Mouse (Mus musculus) left cerebral cortex, postnatal 25 days (tissue): ENCODE data around the gene Prrc2b. TPM values are rescaled to one million over a fixed set of nuclear protein-coding genes. Genes with fewer than 3 reads are reported as not detected.

Source experiments
- DNase-seq, 2 experiments: peaks; one replicate each; pipeline ENCODE4 v3.0.0; 2022; ENCODE audit warnings: low spot score in 2 of 2, mixed read lengths in 1 of 2
- intact Hi-C: fragments of 180-260 bp; cut with DNase I; formaldehyde crosslinking; loops from one replicate; pipeline ENCODE4 v1.15.1; 2025
- total RNA-seq, 2 experiments: library from RNA; stranded (reverse); gene quantifications; 2 replicates each; pipeline ENCODE4 v1.2.3; 2021

Prrc2b gene
- 100 to 1,000 TPM; 240 TPM for total RNA-seq

- intact Hi-C loops, result loop anchor here (5.0 kb wide), 2 partner anchors 36 to 86 kb away; partner anchors contain the start of gene Pomt1
- no peak for DNase-seq
Measured at GRCm38 (mm10) chr2:32150924-32151659, at the start of gene Prrc2b. TSS of gene Prrc2b (plus strand) at chr2:32151082.

- intact Hi-C loops, result no loop called here
- DNase-seq, result no peak
Measured at GRCm38 (mm10) chr2:32102944-32103343, 47.9 kb upstream of the Prrc2b start.

GRCm38 (mm10) chr2:32103557-32103956 lies 47.3 kb upstream of the Prrc2b start:
- DNase-seq, result peak in 1 of 2 experiments; percentile 76
- intact Hi-C loops, result no loop called here

DNA sequence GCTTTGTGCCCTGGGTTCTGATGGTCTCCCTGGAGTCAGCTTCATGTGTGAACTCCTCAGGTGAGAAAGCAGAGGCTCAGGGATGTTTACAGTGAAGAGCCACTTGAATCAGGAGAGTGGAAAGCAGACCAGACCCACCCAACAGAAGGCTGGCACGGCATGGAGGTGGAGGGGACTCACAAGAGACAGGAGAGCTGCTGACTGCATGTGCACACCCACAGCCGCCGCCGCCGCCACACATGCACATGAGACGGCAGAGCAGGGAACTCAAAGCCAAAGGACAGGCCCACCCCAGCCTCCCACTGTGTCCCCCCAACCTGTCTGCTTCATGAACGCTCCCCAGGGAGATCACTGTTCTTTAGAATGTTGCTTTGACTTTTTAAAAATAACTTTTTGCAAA lies 46.8 kb upstream of the Prrc2b start:
- peak; percentile 53 to 79 for DNase-seq
- intact Hi-C loops, result no loop called here

GRCm38 (mm10) chr2:32105117-32105913 lies 45.6 kb upstream of the Prrc2b start:
- intact Hi-C loops, result no loop called here
- peak in 1 of 2 experiments; percentile 52 for DNase-seq

DNA sequence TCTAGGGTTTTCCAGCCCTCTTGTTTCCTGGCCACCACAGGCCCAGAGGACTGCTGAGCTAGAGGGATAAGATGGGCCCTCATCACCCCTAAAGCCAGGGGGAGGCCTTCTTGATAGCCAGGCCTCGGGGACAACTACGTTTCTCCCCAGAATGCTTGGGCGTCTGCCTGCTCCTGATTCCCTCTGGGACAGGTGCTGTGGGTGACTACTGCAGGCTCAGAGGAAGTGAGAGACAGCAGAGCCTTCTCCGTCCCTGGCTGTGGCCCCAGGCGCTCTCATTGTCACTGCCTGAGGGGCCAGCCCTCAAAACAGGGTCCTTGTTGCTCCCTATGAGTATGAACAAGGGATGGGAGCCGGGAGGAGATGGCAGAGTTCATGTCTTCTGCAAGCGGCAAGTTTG lies 45.0 kb upstream of the Prrc2b start:
- no peak for DNase-seq
- intact Hi-C loops, result no loop called here

DNA sequence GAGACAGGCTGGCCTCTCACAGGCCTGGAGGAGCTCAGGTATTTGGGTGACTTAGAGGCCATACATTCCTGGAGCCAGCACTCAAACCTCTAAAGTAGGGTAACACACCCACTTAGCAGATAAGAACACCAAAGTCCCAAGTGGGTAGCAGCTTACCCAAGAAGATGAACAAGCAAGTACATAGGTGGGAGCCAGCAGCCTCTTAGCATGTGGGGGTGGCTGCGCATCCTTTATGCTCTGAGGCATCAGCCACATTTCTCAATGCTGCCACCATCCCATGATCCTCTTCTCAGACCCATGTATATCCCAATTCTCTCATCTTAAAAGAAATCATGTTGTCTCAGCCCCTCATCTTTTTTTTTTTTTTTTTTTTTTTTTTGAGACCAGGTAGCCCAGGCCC lies 39.6 kb upstream of the Prrc2b start:
- intact Hi-C loops, result no loop called here
- peak in 1 of 2 experiments; percentile 84 for DNase-seq

GRCm38 (mm10) chr2:32112548-32112947 lies 38.3 kb upstream of the Prrc2b start:
- intact Hi-C loops, result no loop called here
- peak in 1 of 2 experiments; percentile 74 for DNase-seq

DNA sequence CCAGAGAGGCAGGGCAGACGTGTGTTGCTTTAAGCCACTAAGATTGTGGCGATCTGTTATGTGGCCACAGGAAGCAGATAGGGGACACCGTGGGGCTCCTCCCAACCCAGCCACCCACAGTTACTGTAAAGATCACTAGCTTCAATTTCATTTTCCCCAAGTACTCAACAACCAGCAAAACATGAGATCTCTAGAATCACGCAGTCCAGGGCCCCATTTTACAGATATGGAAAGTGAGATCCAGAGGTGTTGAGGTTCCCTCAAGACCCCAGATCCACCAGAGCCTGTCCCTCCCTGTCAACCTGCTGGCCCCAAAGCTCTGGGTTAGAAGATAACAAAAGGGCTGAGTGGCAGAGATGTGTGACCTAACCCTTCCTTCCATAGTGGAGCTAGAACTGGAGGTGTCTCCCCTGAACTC lies 35.0 kb upstream of the Prrc2b start:
- intact Hi-C loops, result no loop called here
- DNase-seq, result no peak

DNA sequence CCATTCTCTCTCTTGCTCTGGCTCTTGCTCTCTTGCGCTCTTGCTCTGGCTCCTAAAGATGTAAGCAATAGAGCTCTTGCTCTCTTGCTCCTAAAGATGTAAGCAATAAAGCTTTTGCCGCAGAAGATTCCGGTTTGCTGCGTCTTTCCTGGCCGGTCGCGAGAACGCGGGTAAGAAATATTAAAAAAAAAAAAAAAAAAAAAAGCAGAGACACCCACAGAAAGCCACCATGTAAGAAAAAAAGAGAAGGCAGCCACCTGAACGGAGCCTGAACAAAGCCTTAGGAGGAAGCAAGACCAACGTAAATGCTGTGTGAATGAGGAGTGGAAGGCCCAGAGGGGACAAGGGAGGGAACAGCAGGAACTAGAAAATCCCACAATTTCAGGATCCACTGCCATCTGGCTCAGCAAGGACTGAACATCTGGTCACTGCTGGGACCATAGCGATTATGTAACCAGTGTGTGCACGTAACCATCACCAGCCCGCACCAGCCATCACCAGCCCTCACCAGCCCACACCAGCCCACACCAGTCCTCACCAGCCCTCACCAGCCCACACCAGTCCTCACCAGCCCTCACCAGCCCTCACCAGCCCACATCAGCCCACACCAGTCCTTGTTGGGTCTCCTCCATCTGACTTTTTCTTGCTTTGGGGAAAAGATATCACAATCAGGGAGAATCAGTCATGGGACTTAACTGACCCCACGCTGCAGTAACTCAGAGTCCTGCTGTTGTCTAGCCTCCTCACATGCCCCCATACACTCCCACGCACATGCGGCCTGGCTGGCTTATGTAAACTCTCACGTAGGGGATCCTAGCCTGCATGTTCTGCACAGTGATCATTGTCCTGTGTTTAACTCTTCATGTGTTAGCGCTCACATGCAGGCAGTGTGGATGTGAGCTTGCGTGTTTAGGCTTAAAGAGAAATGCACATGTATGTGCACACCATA lies 30.8 kb upstream of the Prrc2b start:
- intact Hi-C loops, result no loop called here

GRCm38 (mm10) chr2:32121150-32121549 lies 29.7 kb upstream of the Prrc2b start:
- no peak for DNase-seq
- intact Hi-C loops, result no loop called here

More for the DNA sequence above, 30.8 kb upstream of the Prrc2b start:
- no peak for DNase-seq

GRCm38 (mm10) chr2:32121785-32122184 lies 29.1 kb upstream of the Prrc2b start:
- DNase-seq, result no peak
- intact Hi-C loops, result no loop called here

GRCm38 (mm10) chr2:32127653-32128535 lies 23.0 kb upstream of the Prrc2b start:
- no peak for DNase-seq
- intact Hi-C loops, result no loop called here

DNA sequence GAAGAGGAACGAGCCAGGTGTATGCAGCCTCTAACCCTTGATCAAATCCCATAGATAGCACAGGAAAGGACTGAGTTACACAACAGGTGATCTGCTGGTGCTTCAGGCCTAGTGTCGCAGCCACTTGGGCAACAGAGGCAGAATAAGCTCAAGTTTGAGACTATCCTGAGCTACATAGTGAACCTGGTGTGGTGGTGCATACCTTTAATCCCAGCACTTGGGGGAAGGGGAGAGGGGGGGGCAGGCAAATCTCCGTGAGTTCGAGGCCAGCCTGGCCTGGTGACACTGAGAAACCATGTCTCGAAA lies 22.4 kb upstream of the Prrc2b start:
- intact Hi-C loops, result no loop called here
- DNase-seq, result no peak

DNA sequence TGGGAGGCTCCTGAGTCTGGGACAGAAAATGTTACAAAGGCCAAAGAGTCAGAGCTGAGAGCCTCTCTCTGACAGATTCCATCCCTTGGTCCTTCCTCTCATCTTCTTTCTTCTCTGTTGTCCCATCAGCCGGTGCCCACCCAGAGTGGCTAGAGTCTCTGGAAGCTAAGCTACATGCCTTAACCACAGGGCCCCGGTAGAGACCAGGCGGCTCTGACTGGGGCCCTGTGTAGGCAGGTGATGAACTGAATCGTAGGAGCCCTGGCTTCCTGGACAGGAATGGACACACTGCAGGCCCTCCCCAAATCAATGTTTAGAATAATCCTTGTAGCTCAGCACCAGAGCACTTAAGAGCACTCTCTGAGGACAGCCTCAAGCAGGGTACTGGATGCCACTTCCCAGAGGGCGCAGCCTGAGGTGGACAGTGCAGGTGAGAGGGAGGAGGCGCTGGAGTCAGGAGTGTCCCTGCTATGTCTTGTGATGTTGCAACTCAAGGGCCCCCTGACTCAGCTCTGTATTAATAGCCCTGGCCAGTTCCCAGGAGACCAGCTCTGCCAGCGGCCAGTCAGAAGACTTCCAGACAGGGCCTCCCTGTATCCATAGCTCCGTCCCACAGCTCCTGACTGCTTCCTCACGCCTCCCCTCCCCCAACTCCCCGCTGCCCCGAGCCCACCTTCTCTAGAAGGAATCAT lies 21.4 kb upstream of the Prrc2b start:
- intact Hi-C loops, result loop anchor here (5.0 kb wide), 3 partner anchors 47 to 212 kb away; partner anchors contain the start of gene Fam78a
- DNase-seq, result no peak

- intact Hi-C loops, result loop anchor here (5.0 kb wide), 3 partner anchors 48 to 213 kb away; partner anchors contain the start of gene Fam78a
- peak; percentile 60 to 84 for DNase-seq
Measured at GRCm38 (mm10) chr2:32130435-32130834, 20.4 kb upstream of the Prrc2b start.

DNA sequence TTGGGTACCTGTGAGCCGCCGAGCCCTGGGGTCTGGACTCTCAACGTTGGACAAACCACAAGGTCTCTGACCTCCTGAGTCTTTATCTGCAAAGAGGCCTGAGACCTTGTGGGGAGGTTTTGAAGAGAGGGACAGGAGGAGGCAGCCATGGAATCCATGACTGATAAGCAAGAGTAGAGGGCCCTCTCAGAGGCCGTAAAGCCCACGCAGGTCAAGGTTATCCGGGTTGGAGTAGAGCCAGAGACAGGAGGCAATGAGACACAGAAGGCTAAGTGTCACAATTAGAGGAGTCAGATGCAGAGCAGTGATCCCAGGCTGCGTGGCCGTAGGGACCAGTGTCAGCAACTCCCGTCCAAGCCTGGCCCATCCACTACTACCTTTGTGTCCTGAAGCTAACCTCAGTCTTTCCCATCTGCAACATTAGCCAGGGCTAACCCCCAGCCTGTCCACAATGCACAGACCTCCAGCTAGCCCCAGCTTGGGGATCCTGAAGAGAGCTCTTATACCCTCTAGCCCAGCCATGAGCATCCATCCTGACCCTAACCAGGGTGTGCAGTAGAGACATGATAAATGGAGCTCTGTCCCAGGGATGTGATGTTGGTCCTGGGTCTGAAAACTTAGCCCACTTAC lies 19.6 kb upstream of the Prrc2b start:
- DNase-seq, result no peak
- intact Hi-C loops, result loop anchor here (5.0 kb wide), 3 partner anchors 49 to 214 kb away; partner anchors contain the start of gene Fam78a
